Mouse (Mus musculus) bone marrow macrophage, adult 2 months (primary cell): ENCODE results near the gene Arl4c.

Source experiments
- CTCF ChIP-seq: IDR thresholded peaks from 2 replicates; pipeline ENCODE4 v1.5.1; 2012; ENCODE audit warnings: low read depth, mild to moderate bottlenecking, low read length, moderate library complexity
- POLR2A ChIP-seq: IDR thresholded peaks from 2 replicates; pipeline ENCODE4 v1.6.1; 2012; ENCODE audit warnings: mild to moderate bottlenecking, low read depth, low read length, borderline replicate concordance

- TF ChIP-seq CTCF, result no peak
- TF ChIP-seq POLR2A, result no peak
Observed at GRCm38 (mm10) chr1:88729496-88729895, 27.5 kb upstream of the Arl4c start.
